Mouse (Mus musculus) hindbrain, embryonic 11.5 days (tissue): ENCODE data around the gene Rfc1. TPM values are rescaled to one million over a fixed set of nuclear protein-coding genes. Genes with fewer than 3 reads are reported as not detected.

ENCODE experiments used
- ATAC-seq: fragments of 200-750 bp; cut with Nextera tagmentation; 2 replicates; pipeline ENCODE4 v1.8.0; 2017; ENCODE audit warnings: mild to moderate bottlenecking, moderate TSS enrichment, moderate library complexity; ENCODE audit not compliant: low FRiP score
- DNase-seq: peaks from one replicate; pipeline ENCODE4 v3.0.0-alpha.2; 2015; ENCODE audit warnings: low spot score
- H3K27ac ChIP-seq: fragments of 300-500 bp; sonication (generic); 2 replicates; pipeline ENCODE4 v1.5.1; 2014; ENCODE audit warnings: mild to moderate bottlenecking, low read depth, low read length
- H3K27me3 ChIP-seq: fragments of 300-500 bp; sonication (generic); 2 replicates; pipeline ENCODE4 v1.6.1; 2014; ENCODE audit warnings: mild to moderate bottlenecking, low read length, moderate library complexity, mixed read lengths; ENCODE audit not compliant: control insufficient read depth, insufficient read depth
- H3K36me3 ChIP-seq: fragments of 300-500 bp; sonication (generic); 2 replicates; pipeline ENCODE4 v1.6.1; 2014; ENCODE audit warnings: mild to moderate bottlenecking, low read length, moderate library complexity, mixed read lengths; ENCODE audit not compliant: control insufficient read depth, insufficient read depth
- H3K4me1 ChIP-seq: fragments of 300-500 bp; sonication (generic); replicated peaks from 2 replicates; pipeline ENCODE4 v1.6.1; 2014; ENCODE audit warnings: low read length, mixed read lengths; ENCODE audit not compliant: control insufficient read depth, insufficient read depth
- H3K4me2 ChIP-seq: fragments of 300-500 bp; sonication (generic); replicated peaks from 2 replicates; pipeline ENCODE4 v1.6.1; 2014; ENCODE audit warnings: mild to moderate bottlenecking, low read depth, low read length
- H3K4me3 ChIP-seq: fragments of 300-500 bp; sonication (generic); 2 replicates; pipeline ENCODE4 v1.5.1; 2014; ENCODE audit warnings: low read depth, low read length
- H3K9ac ChIP-seq: fragments of 300-500 bp; sonication (generic); 2 replicates; pipeline ENCODE4 v1.6.1; 2014; ENCODE audit warnings: low read depth, low read length
- H3K9me3 ChIP-seq: fragments of 300-500 bp; sonication (generic); 2 replicates; pipeline ENCODE4 v1.6.1; 2016; ENCODE audit warnings: low read length; ENCODE audit not compliant: control insufficient read depth
- WGBS: fragments of 180-500 bp; shearing (Covaris S2); extraction: QIAGEN DNeasy Blood & Tissue Kit; methylation state at CpG from one replicate; pipeline ENCODE4 v1.1.7; 2014; 5-methylcytosine and 5-hydroxymethylcytosine counted together
- polyA plus RNA-seq: library from polyadenylated mRNA; unstranded; fragments of >200 nt; fragmentation: Nextera tagmentation; extraction: Ambion mirVana; gene quantifications from 2 replicates; pipeline ENCODE4 v1.2.1, GENCODE M21; 2014

The Rfc1 gene
- polyA plus RNA-seq, 1 experiment from 2014 or later = 81.1 TPM

GRCm38 (mm10) chr5:65348168-65348567 lies 12.7 kb upstream of the Rfc1 start, which contains the start of gene Klb:
Klb (plus strand) TSS chr5:65348314.
- Histone ChIP-seq H3K36me3 (no peaks in the 10 kb centered on the region), H3K27me3 (no peaks in the 10 kb centered on the region), H3K4me1 (no peaks in the 10 kb centered on the region), H3K9me3 (no peaks in the 10 kb centered on the region), H3K27ac (no peak within 1 kb of the TSS), H3K9ac (0 out of 2 replicates have a peak within 1 kb of the TSS, but pooled peaks have one; percentile 1), H3K4me3 (no peak within 1 kb of the TSS), H3K4me2 (peak within 1 kb of the TSS; percentile 19; the same call in 1 of the 2 replicates)
- DNase-seq (peak; percentile 22), ATAC-seq (no peak)
- WGBS = 24% methylated on average over 15 of the region's 15 CpGs

GRCm38 (mm10) chr5:65340167-65340566 lies 4.7 kb upstream of the Rfc1 start:
- no peak for ATAC-seq
- 48% methylated on average over 4 of the region's 4 CpGs for WGBS

GRCm38 (mm10) chr5:65338394-65338793 lies 2.9 kb upstream of the Rfc1 start:
- no peaks in the 10 kb centered on the region for H3K9me3 ChIP-seq
- no peaks in the 10 kb centered on the region for H3K36me3 ChIP-seq
- H3K27me3 ChIP-seq = no peaks in the 10 kb centered on the region
- 79% methylated on average over 6 of the region's 6 CpGs for WGBS
- no peaks in the 10 kb centered on the region for H3K4me1 ChIP-seq
- no peak for DNase-seq
- no peak overlapping the region for H3K4me2 ChIP-seq
- no peak overlapping the region for H3K27ac ChIP-seq
- H3K4me3 ChIP-seq = no peak overlapping the region
- ATAC-seq = no peak
- H3K9ac ChIP-seq = no peak overlapping the region

More at GRCm38 (mm10) chr5:65340167-65340566, 4.7 kb upstream of the Rfc1 start:
- Histone ChIP-seq H3K36me3 (no peaks in the 10 kb centered on the region), H3K27me3 (no peaks in the 10 kb centered on the region), H3K27ac (no peak overlapping the region), H3K4me3 (no peak overlapping the region), H3K4me1 (no peaks in the 10 kb centered on the region), H3K4me2 (no peak overlapping the region), H3K9me3 (no peaks in the 10 kb centered on the region), H3K9ac (no peak overlapping the region)
- no peak for DNase-seq

- no peak overlapping the region for H3K9ac ChIP-seq
- peak; percentile 58; the same call in 1 of the 2 replicates for ATAC-seq
Observed at GRCm38 (mm10) chr5:65336075-65336355, 545 bp upstream of the Rfc1 start.

GRCm38 (mm10) chr5:65334788-65335187 lies 682 bp downstream of the Rfc1 start:
- Histone ChIP-seq H3K9me3 (no peaks in the 10 kb centered on the region), H3K9ac (peak overlapping the region; percentile 88), H3K4me3 (peak overlapping the region; percentile 87), H3K27ac (no peak overlapping the region), H3K4me1 (no peaks in the 10 kb centered on the region), H3K27me3 (no peaks in the 10 kb centered on the region), H3K36me3 (no peaks in the 10 kb centered on the region), H3K4me2 (peak overlapping the region; percentile 72)
- ATAC-seq = no peak
- WGBS = 19% methylated on average over 8 of the region's 8 CpGs
- DNase-seq = no peak

More at GRCm38 (mm10) chr5:65336075-65336355, 545 bp upstream of the Rfc1 start:
- Histone ChIP-seq H3K27me3 (no peaks in the 10 kb centered on the region), H3K4me3 (peak overlapping the region; percentile 87), H3K4me1 (no peaks in the 10 kb centered on the region), H3K36me3 (no peaks in the 10 kb centered on the region), H3K27ac (no peak overlapping the region), H3K9me3 (no peaks in the 10 kb centered on the region), H3K4me2 (peak overlapping the region; percentile 72)
- 25% methylated on average over 4 of the region's 4 CpGs for WGBS
- no peak for DNase-seq

- no peak overlapping the region for H3K27ac ChIP-seq
- no peaks in the 10 kb centered on the region for H3K4me1 ChIP-seq
- 79% methylated on average over 3 of the region's 3 CpGs for WGBS
- H3K9me3 ChIP-seq = no peaks in the 10 kb centered on the region
- ATAC-seq (no peak), DNase-seq (no peak)
- no peaks in the 10 kb centered on the region for H3K27me3 ChIP-seq
- no peak overlapping the region for H3K4me2 ChIP-seq
- H3K4me3 ChIP-seq = no peak overlapping the region
- H3K36me3 ChIP-seq = no peaks in the 10 kb centered on the region
- H3K9ac ChIP-seq = no peak overlapping the region
Observed at GRCm38 (mm10) chr5:65329971-65330370, 5.5 kb downstream of the Rfc1 start.

GRCm38 (mm10) chr5:65326212-65326611 lies 9.3 kb downstream of the Rfc1 start:
- Histone ChIP-seq H3K27ac (no peak overlapping the region), H3K4me3 (no peak overlapping the region), H3K4me2 (no peak overlapping the region), H3K9me3 (no peaks in the 10 kb centered on the region), H3K36me3 (no peaks in the 10 kb centered on the region), H3K9ac (no peak overlapping the region), H3K27me3 (no peaks in the 10 kb centered on the region), H3K4me1 (no peaks in the 10 kb centered on the region)
- DNase-seq (no peak), ATAC-seq (no peak)
- WGBS = 82% methylated on average over 5 of the region's 5 CpGs

- Histone ChIP-seq H3K4me3 (no peak overlapping the region), H3K27ac (no peak overlapping the region), H3K36me3 (no peaks in the 10 kb centered on the region), H3K9ac (no peak overlapping the region), H3K27me3 (no peaks in the 10 kb centered on the region), H3K4me2 (no peak overlapping the region), H3K4me1 (no peaks in the 10 kb centered on the region), H3K9me3 (no peaks in the 10 kb centered on the region)
- ATAC-seq (no peak), DNase-seq (no peak)
- WGBS = 93% methylated on average over 3 of the region's 3 CpGs
Observed at GRCm38 (mm10) chr5:65324758-65325355, 10.6 kb downstream of the Rfc1 start.

GRCm38 (mm10) chr5:65324271-65324670 lies 11.2 kb downstream of the Rfc1 start:
- Histone ChIP-seq H3K9ac (no peak overlapping the region), H3K27ac (no peak overlapping the region), H3K4me2 (no peak overlapping the region), H3K27me3 (no peaks in the 10 kb centered on the region), H3K36me3 (no peaks in the 10 kb centered on the region), H3K9me3 (no peaks in the 10 kb centered on the region), H3K4me1 (no peaks in the 10 kb centered on the region), H3K4me3 (no peak overlapping the region)
- WGBS = 99% methylated on average over 3 of the region's 3 CpGs
- no peak for ATAC-seq
- DNase-seq = no peak
